Mouse (Mus musculus) kidney, embryonic 14.5 days (tissue): ENCODE measurements around the gene Shc1. TPM values are rescaled to one million over a fixed set of nuclear protein-coding genes. Genes with fewer than 3 reads are reported as not detected.

Experiments
- ATAC-seq: fragments of 200-750 bp; cut with Nextera tagmentation; 2 replicates; pipeline ENCODE4 v1.8.0; 2017; ENCODE audit warnings: moderate number of reproducible peaks, mild to moderate bottlenecking, moderate TSS enrichment, moderate library complexity; ENCODE audit not compliant: low FRiP score, low TSS enrichment
- H3K27ac ChIP-seq: fragments of 300-500 bp; sonication (generic); 2 replicates; pipeline ENCODE4 v1.5.1; 2014; ENCODE audit warnings: low read depth, mild to moderate bottlenecking, low read length, moderate library complexity, mixed read lengths
- H3K27me3 ChIP-seq: fragments of 300-500 bp; sonication (generic); 2 replicates; pipeline ENCODE4 v1.6.1; 2014; ENCODE audit warnings: mild to moderate bottlenecking, low read length; ENCODE audit not compliant: control insufficient read depth, insufficient read depth
- H3K36me3 ChIP-seq: fragments of 300-500 bp; sonication (generic); 2 replicates; pipeline ENCODE4 v1.6.1; 2014; ENCODE audit warnings: low read length, mixed read lengths; ENCODE audit not compliant: control insufficient read depth, insufficient read depth
- H3K4me1 ChIP-seq: fragments of 300-500 bp; sonication (generic); 2 replicates; pipeline ENCODE4 v1.6.1; 2014; ENCODE audit warnings: low read length, mixed read lengths; ENCODE audit not compliant: control insufficient read depth, insufficient read depth
- H3K4me2 ChIP-seq: fragments of 300-500 bp; sonication (generic); replicated peaks from 2 replicates; pipeline ENCODE4 v1.6.1; 2014; ENCODE audit warnings: low read depth, mild to moderate bottlenecking, low read length
- H3K4me3 ChIP-seq: fragments of 300-500 bp; sonication (generic); 2 replicates; pipeline ENCODE4 v1.5.1; 2014; ENCODE audit warnings: mild to moderate bottlenecking, low read length
- H3K9ac ChIP-seq: fragments of 300-500 bp; sonication (generic); 2 replicates; pipeline ENCODE4 v1.6.1; 2014; ENCODE audit warnings: low read depth, mild to moderate bottlenecking, low read length, moderate library complexity
- H3K9me3 ChIP-seq: fragments of 300-500 bp; sonication (generic); 2 replicates; pipeline ENCODE4 v1.6.1; 2016; ENCODE audit warnings: low read length; ENCODE audit not compliant: control insufficient read depth
- WGBS: fragments of 180-500 bp; shearing (Covaris S2); extraction: QIAGEN DNeasy Blood & Tissue Kit; methylation state at CpG from one replicate; pipeline ENCODE4 v1.1.7; 2014; 5-methylcytosine and 5-hydroxymethylcytosine counted together
- polyA plus RNA-seq: library from polyadenylated mRNA; unstranded; fragments of >200 nt; fragmentation: Nextera tagmentation; extraction: Ambion mirVana; gene quantifications from 2 replicates; pipeline ENCODE4 v1.2.1, GENCODE M21; 2014

Gene Shc1
- polyA plus RNA-seq, 1 experiment from 2014 or later: 64.0 TPM

GRCm38 (mm10) chr3:89388901-89389740 is 29.1 kb upstream of the Shc1 start:
- no peak for ATAC-seq
- H3K4me3 ChIP-seq: no peak overlapping the region
- no peak overlapping the region for H3K9ac ChIP-seq
- WGBS: 54% methylated on average over 5 of the region's 6 CpGs
- no peaks in the 10 kb centered on the region for H3K36me3 ChIP-seq
- H3K27me3 ChIP-seq: no peaks in the 10 kb centered on the region
- no peak overlapping the region for H3K27ac ChIP-seq
- peaks cover 40% of the 10 kb centered on the region for H3K4me1 ChIP-seq
- H3K4me2 ChIP-seq: no peak overlapping the region
- H3K9me3 ChIP-seq: no peaks in the 10 kb centered on the region

DNA sequence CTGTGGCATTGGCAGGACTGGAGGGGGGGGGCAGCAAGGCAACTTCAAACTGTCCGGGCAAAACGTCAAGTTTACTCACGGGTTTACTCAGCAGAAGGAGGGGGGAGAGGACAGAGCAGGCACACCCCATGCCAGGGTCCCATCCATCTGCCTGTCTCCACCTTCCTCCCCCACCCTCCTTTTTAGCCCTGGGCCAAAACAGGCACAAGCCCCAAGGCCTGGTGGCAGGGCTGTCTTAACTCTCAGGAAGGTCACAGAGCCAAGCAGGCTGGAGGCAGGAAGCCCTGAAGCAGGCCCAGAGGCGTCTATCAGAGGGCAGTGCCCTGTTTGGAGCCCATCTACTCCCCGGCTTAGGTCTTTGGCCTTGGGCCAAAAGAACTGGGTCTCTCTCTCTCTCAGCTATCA is 28.1 kb upstream of the Shc1 start:
- Histone ChIP-seq H3K9me3 (no peaks in the 10 kb centered on the region), H3K9ac (no peak overlapping the region), H3K4me3 (no peak overlapping the region), H3K4me1 (peaks cover 39% of the 10 kb centered on the region), H3K36me3 (no peaks in the 10 kb centered on the region), H3K27ac (no peak overlapping the region), H3K4me2 (no peak overlapping the region), H3K27me3 (no peaks in the 10 kb centered on the region)
- WGBS: 46% methylated on average over 5 of the region's 5 CpGs
- ATAC-seq: no peak

- no peak for ATAC-seq
- Histone ChIP-seq H3K27me3 (no peaks in the 10 kb centered on the region), H3K9ac (peak overlapping the region; percentile 65), H3K27ac (no peak overlapping the region), H3K4me1 (peaks cover 41% of the 10 kb centered on the region), H3K4me3 (peak overlapping the region; percentile 51), H3K9me3 (no peaks in the 10 kb centered on the region), H3K4me2 (peak overlapping the region; percentile 99), H3K36me3 (no peaks in the 10 kb centered on the region)
- WGBS: 14% methylated on average over 19 of the region's 19 CpGs
Measured at GRCm38 (mm10) chr3:89390699-89391662, 27.3 kb upstream of the Shc1 start.

- Histone ChIP-seq H3K4me2 (peak overlapping the region; percentile 99), H3K27ac (peak overlapping the region; percentile 26), H3K9me3 (no peaks in the 10 kb centered on the region), H3K9ac (peak overlapping the region; percentile 65), H3K4me1 (peaks cover 38% of the 10 kb centered on the region), H3K36me3 (no peaks in the 10 kb centered on the region), H3K27me3 (no peaks in the 10 kb centered on the region), H3K4me3 (peak overlapping the region; percentile 51)
- WGBS: under 1% methylated on average over 56 of the region's 56 CpGs
- no peak for ATAC-seq
Measured at GRCm38 (mm10) chr3:89391663-89392511, 26.4 kb upstream of the Shc1 start.

DNA sequence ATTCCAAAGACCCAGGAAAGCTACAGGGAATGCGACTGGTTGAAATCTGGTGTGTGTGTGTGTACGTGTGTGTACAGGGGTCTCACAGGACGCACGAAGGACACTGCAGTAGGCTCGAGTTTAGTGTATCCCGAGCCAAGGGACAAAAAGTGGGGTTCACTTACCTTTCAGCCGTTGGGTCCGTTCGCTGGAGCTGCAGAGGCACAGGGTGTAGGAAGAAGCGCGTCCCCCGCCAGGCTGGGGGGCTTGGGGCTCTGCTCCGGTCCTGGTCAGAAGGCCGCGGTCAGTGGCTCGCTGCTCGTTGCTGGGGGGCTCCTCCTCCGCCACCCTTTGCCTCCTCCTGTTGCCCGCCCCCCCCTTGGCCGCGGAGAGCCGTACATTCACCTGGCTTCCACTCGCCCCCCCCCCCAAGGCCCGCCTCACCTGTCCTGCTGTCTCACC is 25.4 kb upstream of the Shc1 start:
- Histone ChIP-seq H3K4me3 (peak overlapping the region; percentile 51), H3K4me1 (peaks cover 32% of the 10 kb centered on the region), H3K27me3 (no peaks in the 10 kb centered on the region), H3K36me3 (no peaks in the 10 kb centered on the region), H3K4me2 (peak overlapping the region; percentile 99), H3K27ac (peak overlapping the region; percentile 67; the same call in 1 of the 2 replicates), H3K9me3 (no peaks in the 10 kb centered on the region), H3K9ac (peak overlapping the region; percentile 65)
- WGBS: 0% methylated on average over 22 of the region's 24 CpGs
- no peak for ATAC-seq

GRCm38 (mm10) chr3:89393605-89394004 is 24.6 kb upstream of the Shc1 start:
- Histone ChIP-seq H3K9ac (peak overlapping the region; percentile 57; the same call in 1 of the 2 replicates), H3K4me1 (peaks cover 32% of the 10 kb centered on the region)

DNA sequence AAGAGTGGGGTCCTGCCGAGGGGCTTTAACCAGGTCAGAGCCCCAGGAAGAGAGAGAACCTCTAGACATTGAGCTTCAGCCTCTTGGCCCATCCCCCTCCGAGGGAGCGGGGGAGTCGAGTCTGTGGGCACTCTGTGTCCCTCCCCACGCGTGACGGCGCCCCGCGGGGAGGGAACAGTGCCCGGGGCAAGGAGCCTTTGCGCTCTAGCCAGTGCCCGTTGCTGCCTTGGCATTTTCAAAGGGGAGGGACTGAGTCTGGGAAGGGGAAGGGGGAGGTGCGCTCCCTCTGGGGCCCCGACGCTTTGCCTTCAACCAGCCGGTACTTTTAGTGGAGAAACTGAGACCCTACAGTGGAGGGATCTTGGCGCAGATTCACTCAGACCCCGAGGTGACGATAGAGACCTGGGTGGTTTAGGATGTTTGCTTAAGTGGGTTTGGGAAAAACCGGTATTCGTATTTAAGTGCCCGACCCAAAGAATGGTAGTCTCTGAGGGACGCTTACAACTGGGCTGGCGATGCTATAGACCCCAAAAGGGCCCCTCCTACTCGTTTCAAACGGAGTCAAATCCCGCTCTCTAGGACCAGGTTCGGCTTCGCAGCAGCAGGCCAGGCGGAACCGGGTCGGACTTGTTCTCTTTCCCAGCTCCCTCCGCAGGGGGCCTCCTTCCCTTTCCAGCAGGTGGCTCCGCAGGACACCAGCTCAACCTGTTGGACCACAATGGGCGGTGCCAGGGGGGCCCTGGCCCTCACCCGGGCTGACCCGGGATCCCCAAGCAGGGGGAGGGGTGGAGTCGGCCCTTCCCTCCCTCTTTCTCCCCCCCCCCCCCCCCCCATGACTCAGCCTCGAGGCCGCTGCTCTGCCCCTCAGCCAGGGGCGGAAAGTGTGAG is 24.0 kb upstream of the Shc1 start, which contains the start of gene Zbtb7b:
TSS of gene Zbtb7b (minus strand) at position 771 of the 888 bp plus-strand sequence.
- ATAC-seq: peak; percentile 57
- Histone ChIP-seq H3K4me3 (peak within 1 kb of the TSS; percentile 51), H3K27me3 (no peaks in the 10 kb centered on the region), H3K36me3 (no peaks in the 10 kb centered on the region), H3K9ac (peak within 1 kb of the TSS; percentile 57; the same call in 1 of the 2 replicates), H3K4me2 (peak within 1 kb of the TSS; percentile 99), H3K27ac (peak within 1 kb of the TSS; percentile 74), H3K9me3 (no peaks in the 10 kb centered on the region), H3K4me1 (peaks cover 32% of the 10 kb centered on the region)
- whole genome bisulfite sequencing: under 1% methylated on average over 42 of the region's 42 CpGs

More at GRCm38 (mm10) chr3:89393605-89394004, 24.6 kb upstream of the Shc1 start:
- H3K27ac ChIP-seq: peak overlapping the region; percentile 74
- peak overlapping the region; percentile 51 for H3K4me3 ChIP-seq
- peak; percentile 94 for ATAC-seq
- no peaks in the 10 kb centered on the region for H3K27me3 ChIP-seq
- peak overlapping the region; percentile 99 for H3K4me2 ChIP-seq
- WGBS: under 1% methylated on average over 15 of the region's 15 CpGs
- no peaks in the 10 kb centered on the region for H3K9me3 ChIP-seq
- H3K36me3 ChIP-seq: no peaks in the 10 kb centered on the region
